Mouse (Mus musculus) embryonic fibroblast, embryonic 13.5 days (primary cell): Measurements from ENCODE around the gene Rab11fip3.

Experiments used
- CTCF ChIP-seq: IDR thresholded peaks from 2 replicates; pipeline ENCODE4 v1.5.1; 2011; ENCODE audit warnings: mild to moderate bottlenecking, control low read depth, low read length, moderate library complexity, borderline replicate concordance; ENCODE audit not compliant: insufficient read depth
- POLR2A ChIP-seq: IDR thresholded peaks from 2 replicates; pipeline ENCODE4 v1.6.1; 2011; ENCODE audit warnings: low read depth, mild to moderate bottlenecking, control low read depth, low read length, moderate library complexity

- no peak for TF ChIP-seq CTCF
- no peak for TF ChIP-seq POLR2A
Observed at GRCm38 (mm10) chr17:26100166-26100565, 30.8 kb upstream of the Rab11fip3 start.
